Mouse (Mus musculus) 3134 (cell line): ENCODE results near the gene Hist1h2ak.

Experiments
- DNase-seq: peaks from one replicate; pipeline ENCODE4 v3.0.0-alpha.2; 2011; ENCODE audit warnings: low spot score; ENCODE audit not compliant: insufficient read length; ENCODE audit errors: extremely low read depth

Hist1h2ak gene

DNA sequence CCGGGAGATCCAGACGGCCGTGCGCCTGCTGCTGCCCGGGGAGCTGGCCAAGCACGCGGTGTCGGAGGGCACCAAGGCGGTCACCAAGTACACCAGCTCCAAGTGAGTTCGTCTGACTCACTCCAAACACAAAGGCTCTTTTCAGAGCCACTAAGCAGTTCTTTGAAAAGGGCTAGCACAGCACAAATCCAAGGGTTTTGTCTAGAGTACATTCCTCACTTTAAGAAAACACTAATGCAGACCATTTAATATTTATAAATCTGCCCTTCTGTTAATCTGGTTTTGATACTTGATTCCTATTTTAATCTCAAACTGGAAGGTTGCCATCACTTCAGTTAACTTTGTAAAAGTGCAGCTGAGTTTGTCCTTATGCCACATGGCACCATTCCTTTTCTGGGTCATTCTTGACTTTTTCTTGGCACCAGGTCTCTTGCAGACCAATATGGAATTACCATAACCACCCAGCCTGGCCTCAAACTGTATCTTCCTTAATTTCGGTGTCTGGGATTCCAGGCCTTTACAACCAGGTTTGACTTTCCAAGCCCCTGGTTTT lies 31.2 kb downstream of the Hist1h2ak start:
- no peak for DNase-seq

GRCm38 (mm10) chr13:21721757-21722372 lies 31.8 kb downstream of the Hist1h2ak start, which contains the start of gene Hist1h2bm:
Gene Hist1h2bm (plus strand): TSS chr13:21722044.
- peak; percentile 92 for DNase-seq

DNA sequence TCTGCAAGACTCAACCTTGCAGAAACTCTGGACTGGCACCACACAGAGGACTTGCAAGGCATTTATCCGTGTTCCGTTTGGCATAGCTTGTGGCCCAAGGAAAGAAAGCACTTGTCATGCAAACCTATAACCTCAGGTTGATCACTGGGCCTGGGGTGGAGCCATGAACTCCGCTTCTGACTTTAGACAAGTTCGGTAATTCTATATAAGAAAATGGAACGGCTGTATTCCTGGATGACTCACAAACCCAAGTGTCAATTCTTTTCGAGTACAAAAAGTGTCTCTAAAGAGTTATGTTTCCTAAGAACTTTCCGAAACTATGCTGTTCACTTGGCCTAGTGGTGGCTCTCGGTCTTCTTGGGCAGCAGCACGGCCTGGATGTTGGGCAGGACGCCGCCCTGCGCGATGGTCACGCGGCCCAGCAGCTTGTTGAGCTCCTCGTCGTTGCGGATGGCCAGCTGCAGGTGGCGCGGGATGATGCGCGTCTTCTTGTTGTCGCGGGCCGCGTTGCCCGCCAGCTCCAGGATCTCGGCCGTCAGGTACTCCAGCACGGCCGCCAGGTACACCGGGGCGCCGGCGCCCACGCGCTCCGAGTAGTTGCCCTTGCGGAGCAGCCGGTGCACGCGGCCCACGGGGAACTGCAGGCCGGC lies 32.4 kb downstream of the Hist1h2ak start:
- DNase-seq = peak; percentile 73

- DNase-seq = peak; percentile 59
Observed at GRCm38 (mm10) chr13:21718381-21719080, 35.1 kb downstream of the Hist1h2ak start.

GRCm38 (mm10) chr13:21717397-21718357 lies 36.0 kb downstream of the Hist1h2ak start, which contains the start of gene Hist1h3h:
Gene Hist1h3h (plus strand): TSS chr13:21717659.
- peak; percentile 90 for DNase-seq

DNA sequence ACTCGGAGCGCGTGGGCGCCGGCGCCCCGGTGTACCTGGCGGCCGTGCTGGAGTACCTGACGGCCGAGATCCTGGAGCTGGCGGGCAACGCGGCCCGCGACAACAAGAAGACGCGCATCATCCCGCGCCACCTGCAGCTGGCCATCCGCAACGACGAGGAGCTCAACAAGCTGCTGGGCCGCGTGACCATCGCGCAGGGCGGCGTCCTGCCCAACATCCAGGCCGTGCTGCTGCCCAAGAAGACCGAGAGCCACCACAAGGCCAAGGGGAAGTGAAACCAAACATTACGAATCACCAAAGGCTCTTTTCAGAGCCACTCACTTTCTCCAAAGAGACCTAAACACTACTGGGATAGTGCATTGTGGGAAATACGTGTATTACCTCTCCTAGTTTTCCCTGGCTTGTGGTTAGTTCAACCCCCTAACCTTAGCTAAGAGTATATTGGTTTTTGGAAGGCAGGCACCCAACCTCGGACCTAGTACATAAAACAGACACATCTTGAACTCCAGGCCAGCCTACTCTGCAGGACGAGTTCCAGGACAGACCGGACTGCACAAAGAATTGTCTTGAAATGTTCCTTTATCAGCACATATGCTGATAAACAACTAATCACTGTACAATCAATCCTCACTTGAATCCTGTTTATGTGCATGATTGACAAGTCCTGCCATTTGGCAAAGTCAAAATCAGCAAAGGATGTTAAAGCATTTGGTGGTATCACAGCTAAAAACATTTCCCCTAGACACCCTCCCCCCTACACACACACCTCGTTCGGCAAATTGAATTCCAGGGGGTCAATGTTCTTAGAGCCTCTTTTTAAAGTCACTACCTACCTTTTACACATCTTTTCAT lies 36.9 kb downstream of the Hist1h2ak start:
- DNase-seq = peak; percentile 75

- peak; percentile 92 for DNase-seq
Observed at GRCm38 (mm10) chr13:21715864-21716539, 37.6 kb downstream of the Hist1h2ak start, which contains the start of the genes Hist1h2bl and Hist1h2ai. Gene Hist1h2bl (minus strand): TSS chr13:21716143. Gene Hist1h2ai (plus strand): TSS chr13:21716422.

GRCm38 (mm10) chr13:21715131-21715863 lies 38.3 kb downstream of the Hist1h2ak start:
- DNase-seq = peak; percentile 84

DNA sequence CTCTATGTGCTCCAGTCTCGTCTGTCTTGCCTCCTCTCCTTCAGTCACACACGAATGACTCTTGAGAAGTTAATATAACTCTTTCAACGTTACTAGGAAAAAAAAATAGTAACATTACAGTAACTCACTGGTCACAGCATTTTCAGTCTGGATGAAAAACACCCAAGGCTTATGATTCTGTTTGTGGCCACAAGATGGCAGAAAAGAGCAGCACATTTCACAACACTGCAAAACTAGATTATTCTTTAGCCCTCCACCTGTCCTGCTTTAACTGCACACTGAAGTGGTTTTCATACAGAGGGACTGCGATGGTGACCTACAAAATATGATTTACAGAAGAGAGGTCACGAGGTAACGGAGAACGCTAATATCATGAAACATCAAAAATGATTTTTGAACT lies 38.9 kb downstream of the Hist1h2ak start:
- DNase-seq = peak; percentile 41

DNA sequence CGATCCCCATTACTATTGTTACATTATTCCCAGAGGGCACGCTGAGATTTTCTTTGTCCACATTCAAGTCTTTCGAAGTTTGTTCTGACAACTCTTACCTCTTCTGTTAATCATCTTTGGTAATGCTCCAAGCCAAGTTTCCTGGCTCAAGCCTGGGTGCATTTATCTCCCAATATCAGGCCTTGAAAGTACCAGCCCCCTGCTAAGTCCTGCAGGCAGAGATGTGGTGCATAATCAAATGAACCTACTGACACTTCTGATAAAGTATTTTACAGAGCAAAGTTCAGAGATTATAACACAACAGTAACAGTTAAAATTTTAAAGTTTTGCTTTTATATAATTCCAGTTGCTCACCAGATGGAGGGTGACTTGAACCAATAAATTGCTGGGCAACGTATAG lies 41.9 kb downstream of the Hist1h2ak start:
- DNase-seq = no peak

DNA sequence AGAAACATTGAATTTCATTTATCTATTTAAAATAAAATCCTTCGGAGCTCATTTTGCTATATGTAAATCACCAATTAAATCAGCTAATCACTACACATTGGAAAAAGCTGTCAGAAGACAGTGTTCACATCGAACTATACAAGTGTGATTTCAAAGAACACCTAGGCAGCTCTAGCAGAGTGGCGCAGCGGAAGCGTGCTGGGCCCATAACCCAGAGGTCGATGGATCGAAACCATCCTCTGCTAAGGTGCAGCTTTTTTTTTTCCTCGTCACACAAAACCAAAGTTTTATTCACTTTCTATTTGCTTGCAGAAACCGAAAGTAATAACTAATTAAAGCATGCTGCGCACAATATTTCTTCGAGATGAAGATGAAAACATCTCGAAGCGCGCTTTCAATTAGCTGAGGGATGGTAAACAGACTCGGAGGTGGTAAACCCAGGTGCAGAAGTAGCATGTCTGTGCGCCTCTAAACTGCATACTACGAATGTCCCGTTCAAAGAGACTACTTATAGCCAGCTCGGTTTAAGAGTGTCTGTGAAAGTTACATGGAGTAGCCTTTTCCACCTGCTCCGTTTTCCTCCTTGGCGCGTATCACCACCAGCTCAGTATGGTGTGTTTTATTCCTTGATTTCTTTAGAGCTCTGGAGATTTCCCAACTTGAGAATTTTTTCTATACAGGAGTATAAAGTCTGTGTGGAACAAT lies 42.7 kb downstream of the Hist1h2ak start:
- peak; percentile 69 for DNase-seq

- peak; percentile 67 for DNase-seq
Observed at GRCm38 (mm10) chr13:21710031-21710711, 43.5 kb downstream of the Hist1h2ak start.

GRCm38 (mm10) chr13:21706669-21707068 lies 47.0 kb downstream of the Hist1h2ak start:
- no peak for DNase-seq
